Comparison of ENCODE assay signal across 8 mouse cellular contexts in the genomic region with DNA sequence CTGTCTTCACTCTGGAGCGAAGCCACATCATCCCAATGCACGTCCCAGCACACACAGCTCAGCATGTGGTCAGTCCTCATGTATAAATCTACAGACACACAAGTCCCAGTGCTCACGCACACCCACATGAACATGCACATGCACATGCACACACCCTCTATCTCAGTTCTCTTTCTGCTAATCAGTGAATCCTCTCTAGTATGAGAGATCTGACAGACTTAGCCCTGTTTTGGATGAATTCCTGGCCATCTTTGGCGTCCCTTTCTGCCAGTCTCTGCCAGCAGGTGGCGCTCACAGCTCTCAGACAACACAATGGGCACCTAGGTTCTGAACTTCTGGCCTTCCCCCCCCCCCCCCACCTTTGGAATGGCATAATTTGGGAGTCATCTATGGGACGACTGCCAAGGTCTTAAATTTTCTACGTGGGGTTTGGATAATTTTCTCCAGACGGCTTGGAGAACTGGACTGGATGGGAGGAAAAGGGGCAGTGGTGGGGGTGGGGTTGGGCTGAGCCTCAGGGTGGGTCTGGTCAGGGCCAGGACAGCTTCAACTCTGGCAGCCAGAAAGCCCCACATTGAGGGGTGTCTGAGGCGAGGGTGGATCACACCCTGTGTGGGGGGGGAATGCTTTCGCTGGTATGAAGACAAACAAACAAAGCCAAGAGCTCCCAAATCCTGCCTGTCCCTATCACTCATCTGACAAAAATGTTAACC.
DNase-seq lines count a peak whose midpoint lies in the region; ATAC-seq lines count a peak whose summit lies in the region.

No protein-coding gene starts in this region.

- peaks cover 78% of the 10 kb centered on the region for H3K27me3 ChIP-seq in liver, embryonic 12.5 days (replicated peaks)
- H3K27me3 ChIP-seq in kidney, embryonic 16.5 days (ENCODE audit: insufficient read depth, low read length): peaks cover 56% of the 10 kb centered on the region
- peaks cover 32% of the 10 kb centered on the region for H3K27me3 ChIP-seq in limb, embryonic 15.5 days
- no peaks in the 10 kb centered on the region for H3K27me3 ChIP-seq in stomach, embryonic 15.5 days (replicated peaks)

- WGBS in liver, embryonic 12.5 days (ENCODE audit: insufficient replicate concordance): 21% methylated on average over 10 of the region's 10 CpGs
- 20% methylated on average over 10 of the region's 10 CpGs for WGBS in kidney, embryonic 16.5 days
- WGBS in limb, embryonic 15.5 days: 19% methylated on average over 10 of the region's 10 CpGs
- 17% methylated on average over 10 of the region's 10 CpGs for WGBS in stomach, embryonic 15.5 days

- H3K9me3 ChIP-seq in liver, embryonic 12.5 days (replicated peaks): no peaks in the 10 kb centered on the region
- no peaks in the 10 kb centered on the region for H3K9me3 ChIP-seq in kidney, embryonic 16.5 days (ENCODE audit: low read length)
- H3K9me3 ChIP-seq in limb, embryonic 15.5 days: no peaks in the 10 kb centered on the region
- no peaks in the 10 kb centered on the region for H3K9me3 ChIP-seq in stomach, embryonic 15.5 days

- H3K36me3 ChIP-seq in liver, embryonic 12.5 days: no peaks in the 10 kb centered on the region
- no peaks in the 10 kb centered on the region for H3K36me3 ChIP-seq in kidney, embryonic 16.5 days (ENCODE audit: insufficient read depth, low read length)
- no peaks in the 10 kb centered on the region for H3K36me3 ChIP-seq in limb, embryonic 15.5 days
- H3K36me3 ChIP-seq in stomach, embryonic 15.5 days: no peaks in the 10 kb centered on the region

- no peak overlapping the region for H3K4me2 ChIP-seq in liver, embryonic 12.5 days
- no peak overlapping the region for H3K4me2 ChIP-seq in kidney, embryonic 16.5 days (replicated peaks; ENCODE audit: low read depth, low read length)
- no peak overlapping the region for H3K4me2 ChIP-seq in limb, embryonic 15.5 days
- no peak overlapping the region for H3K4me2 ChIP-seq in stomach, embryonic 15.5 days

- no peak overlapping the region for H3K4me3 ChIP-seq in liver, embryonic 12.5 days
- no peak overlapping the region for H3K4me3 ChIP-seq in kidney, embryonic 16.5 days (ENCODE audit: low read length)
- H3K4me3 ChIP-seq in limb, embryonic 15.5 days: no peak overlapping the region
- no peak overlapping the region for H3K4me3 ChIP-seq in stomach, embryonic 15.5 days (replicated peaks)

- no peak overlapping the region for H3K9ac ChIP-seq in liver, embryonic 12.5 days
- no peak overlapping the region for H3K9ac ChIP-seq in kidney, embryonic 16.5 days (replicated peaks; ENCODE audit: low read length)
- H3K9ac ChIP-seq in limb, embryonic 15.5 days: no peak overlapping the region
- no peak overlapping the region for H3K9ac ChIP-seq in stomach, embryonic 15.5 days

- DNase-seq in liver: peak; percentile 72
- peak; percentile 88 for DNase-seq in embryo, embryonic 10.5 days (ENCODE audit: low spot score)
- DNase-seq in gastrocnemius, postnatal 4 days (ENCODE audit: low spot score in 2 of 2): peak; percentile 70 to 80
- peak; percentile 76 for DNase-seq in naive thymus-derived CD4-positive, alpha-beta T cell, adult 2 months (ENCODE audit: low read depth)

- no peak overlapping the region for H3K27ac ChIP-seq in liver, embryonic 12.5 days
- H3K27ac ChIP-seq in kidney, embryonic 16.5 days (ENCODE audit: low read length): no peak overlapping the region
- no peak overlapping the region for H3K27ac ChIP-seq in limb, embryonic 15.5 days
- H3K27ac ChIP-seq in stomach, embryonic 15.5 days: no peak overlapping the region

- H3K4me1 ChIP-seq in liver, embryonic 12.5 days: no peaks in the 10 kb centered on the region
- H3K4me1 ChIP-seq in kidney, embryonic 16.5 days (ENCODE audit: insufficient read depth, low read length): peaks cover 10% of the 10 kb centered on the region; the same call in 1 of the 2 replicates
- H3K4me1 ChIP-seq in limb, embryonic 15.5 days: peaks cover 31% of the 10 kb centered on the region
- peaks cover 17% of the 10 kb centered on the region for H3K4me1 ChIP-seq in stomach, embryonic 15.5 days

- no peak for ATAC-seq in liver, embryonic 12.5 days
- peak; percentile 77 for ATAC-seq in kidney, embryonic 16.5 days (ENCODE audit: low FRiP score, low TSS enrichment)
- ATAC-seq in limb, embryonic 15.5 days (ENCODE audit: insufficient number of reproducible peaks, low FRiP score, low TSS enrichment, low read depth): peak; percentile 68; the same call in 1 of the 2 replicates
- peak; percentile 35; the same call in 1 of the 2 replicates for ATAC-seq in stomach, embryonic 15.5 days (ENCODE audit: insufficient read depth, low FRiP score, low read depth)
